Mouse (Mus musculus) lung, adult 2 months (tissue): ENCODE measurements around the gene Fat3. TPM values are rescaled to one million over a fixed set of nuclear protein-coding genes. Genes with fewer than 3 reads are reported as not detected.

Experiments used
- DNase-seq: peaks from one replicate; pipeline ENCODE4 v3.0.0; 2022
- H3K4me1 ChIP-seq: fragments of 200-500 bp; 2 replicates; pipeline ENCODE4 v1.6.1; 2011; ENCODE audit warnings: low read length; ENCODE audit not compliant: control insufficient read depth, insufficient read depth
- H3K4me3 ChIP-seq: fragments of 200-500 bp; replicated peaks from 2 replicates; pipeline ENCODE3; 2011; ENCODE audit warnings: low read depth, mild to moderate bottlenecking, control low read depth, low read length; ENCODE audit errors: extremely low read depth
- CTCF ChIP-seq: fragments of 200-500 bp; IDR thresholded peaks from 2 replicates; pipeline ENCODE4 v1.5.1; 2011; ENCODE audit warnings: mild to moderate bottlenecking, low read length, control low read depth; ENCODE audit not compliant: insufficient read depth
- POLR2A ChIP-seq: fragments of 200-500 bp; IDR thresholded peaks from 2 replicates; pipeline ENCODE4 v1.6.1; 2011; ENCODE audit warnings: low read depth, mild to moderate bottlenecking, control low read depth, low read length, borderline replicate concordance; ENCODE audit errors: extremely low read depth
- WGBS: fragments of 180-500 bp; shearing (Covaris S2); methylation state at CpG from one replicate; pipeline ENCODE4 v1.1.7; 2018; 5-methylcytosine and 5-hydroxymethylcytosine counted together
- polyA plus RNA-seq: library from polyadenylated mRNA; depleted of rRNA; stranded (reverse); fragments of >200 nt; gene quantifications from 2 replicates; pipeline ENCODE4 v1.2.3, GENCODE M21; 2012; rRNA removed

Gene Fat3
- polyA plus RNA-seq: 2.1 and 2.7 TPM in 2 replicates

DNA sequence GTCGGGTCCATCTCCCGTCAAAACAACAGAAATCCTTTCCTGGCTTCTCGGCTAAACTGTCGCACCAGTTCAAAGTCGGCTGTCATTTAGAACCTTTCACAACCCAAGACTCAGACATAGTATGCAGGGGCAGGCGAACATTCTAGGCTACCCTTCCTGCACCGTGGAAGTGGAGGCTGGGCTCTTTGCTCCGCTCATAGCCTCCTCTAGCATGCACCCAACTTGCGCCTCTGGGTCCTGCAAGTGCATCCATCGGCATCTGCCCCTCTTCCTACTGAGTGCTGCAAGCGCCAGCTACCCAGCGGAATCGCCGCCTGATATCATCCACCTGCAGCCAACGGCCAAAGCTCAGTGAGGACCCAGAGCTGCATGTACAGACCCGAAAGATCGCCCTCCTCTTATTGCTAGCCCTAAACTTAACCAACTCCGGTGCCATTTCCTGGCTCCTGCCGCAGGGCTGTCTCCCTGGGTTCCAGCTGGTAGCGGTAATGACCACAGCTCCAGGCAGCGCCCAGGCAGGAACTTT, at the start of gene Fat3:
Fat3 (minus strand) TSS at position 100 of the 526 bp plus-strand sequence.
- H3K4me1 ChIP-seq: no peaks in the 10 kb centered on the region; the same call in 1 of the 2 replicates
- peak; percentile 19 for DNase-seq
- TF ChIP-seq CTCF: no peak
- no peak for TF ChIP-seq POLR2A
- under 1% methylated on average over 21 of the region's 21 CpGs for WGBS
- peak within 1 kb of the TSS; percentile 48 for H3K4me3 ChIP-seq

DNA sequence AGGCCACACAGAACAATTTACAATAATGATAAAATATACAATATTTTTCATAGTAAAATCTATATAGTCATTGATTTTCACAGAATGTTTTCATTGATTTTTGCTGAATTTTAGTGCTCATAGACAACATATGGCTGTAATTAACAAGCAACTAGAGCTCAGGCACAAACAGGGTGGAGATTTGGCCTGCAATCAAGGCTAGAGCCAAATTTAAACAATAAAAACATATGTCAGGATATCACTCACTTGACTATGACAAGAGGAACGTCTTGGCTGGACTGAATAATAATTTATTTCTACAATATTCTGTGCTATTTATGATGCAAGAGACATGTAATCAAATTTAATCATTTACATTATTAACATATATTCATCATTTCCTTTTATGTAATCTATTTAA, 31.8 kb upstream of the Fat3 start:
- no peak for TF ChIP-seq CTCF
- no peak for TF ChIP-seq POLR2A
- no peaks in the 10 kb centered on the region for H3K4me1 ChIP-seq
- no peak overlapping the region for H3K4me3 ChIP-seq
- WGBS: 42% methylated on average over 1 of the region's 1 CpGs
- DNase-seq: no peak

- no peaks in the 10 kb centered on the region for H3K4me1 ChIP-seq
- TF ChIP-seq CTCF: no peak
- no peak for TF ChIP-seq POLR2A
- DNase-seq: no peak
- WGBS: 61% methylated on average over 1 of the region's 1 CpGs
- H3K4me3 ChIP-seq: no peak overlapping the region
Observed at GRCm38 (mm10) chr9:16517543-16517942, 16.5 kb upstream of the Fat3 start.

DNA sequence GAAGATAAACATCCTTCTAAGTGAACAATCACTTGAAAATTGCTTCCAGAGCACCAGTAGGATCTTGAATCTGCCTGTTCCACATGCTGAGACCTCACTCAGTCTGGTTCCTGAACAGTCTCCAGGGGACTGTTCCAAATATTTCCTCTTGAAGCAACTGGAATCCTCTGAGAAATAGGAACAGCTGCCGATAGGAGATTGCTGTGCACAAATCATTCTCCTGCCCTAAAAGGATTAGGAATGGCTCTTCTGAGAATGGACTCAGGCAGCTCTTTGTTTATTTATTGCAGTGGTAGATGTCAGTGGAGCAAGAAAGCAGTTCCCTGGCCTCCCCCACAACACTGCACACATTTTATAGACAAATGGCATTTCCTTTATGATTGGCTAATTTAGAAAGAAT, 10.9 kb upstream of the Fat3 start:
- DNase-seq: no peak
- no peak overlapping the region for H3K4me3 ChIP-seq
- H3K4me1 ChIP-seq: no peaks in the 10 kb centered on the region
- TF ChIP-seq CTCF: no peak
- TF ChIP-seq POLR2A: no peak
- WGBS: 43% methylated on average over 1 of the region's 1 CpGs

DNA sequence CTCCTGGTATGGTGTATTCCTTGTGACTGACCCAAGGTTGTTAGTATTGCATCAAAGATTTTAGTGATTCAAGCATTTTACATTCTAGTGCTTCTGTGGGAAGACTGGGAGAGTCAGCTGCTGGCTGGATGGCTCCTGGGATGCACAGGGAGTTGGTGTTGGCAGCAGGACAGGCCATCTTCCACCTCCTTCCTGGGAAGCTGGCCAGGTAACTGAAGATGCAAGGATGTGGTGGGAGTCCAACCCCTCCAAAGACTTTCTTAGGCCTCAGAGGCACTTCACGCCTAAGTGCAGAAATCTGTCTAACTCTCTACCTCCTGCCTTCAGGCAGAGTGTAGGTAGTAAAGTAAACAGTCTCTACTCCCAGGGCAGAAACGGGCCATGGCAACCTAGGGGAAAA, 2.7 kb upstream of the Fat3 start:
- Histone ChIP-seq H3K4me3 (no peak overlapping the region), H3K4me1 (no peaks in the 10 kb centered on the region; the same call in 1 of the 2 replicates)
- TF ChIP-seq CTCF (no peak), POLR2A (no peak)
- WGBS: 51% methylated on average over 2 of the region's 2 CpGs
- no peak for DNase-seq

DNA sequence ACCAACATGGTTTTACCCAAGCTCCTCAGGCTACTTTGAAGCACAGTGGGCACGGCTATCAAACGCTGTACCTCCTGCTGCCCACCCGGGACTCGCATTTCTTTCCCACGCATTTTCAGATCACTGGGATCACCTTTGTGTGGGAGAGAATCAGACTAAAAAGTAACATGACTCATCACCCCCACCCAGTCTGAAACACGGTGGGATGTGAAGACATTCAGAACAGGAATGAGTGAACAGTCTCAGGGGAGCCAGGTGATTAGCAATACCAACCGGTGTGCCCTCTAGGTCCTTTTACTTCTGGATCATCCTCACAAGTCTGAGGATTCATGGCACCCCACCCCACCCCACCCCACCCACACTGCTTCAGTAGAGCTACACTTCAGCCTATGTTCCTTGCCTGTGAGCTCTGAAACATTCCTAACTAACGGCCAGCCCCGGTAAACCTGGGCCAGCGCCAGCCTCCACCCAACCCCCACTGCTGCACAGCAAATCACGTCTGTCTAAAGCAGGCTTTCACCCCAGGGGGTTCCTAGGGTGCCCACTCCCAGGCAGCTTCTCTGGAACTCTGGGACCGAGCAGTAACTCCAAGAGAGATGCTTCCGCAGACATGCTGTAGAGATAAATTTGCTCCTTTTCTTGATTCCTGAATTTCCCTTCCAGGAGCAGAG, 1.7 kb upstream of the Fat3 start:
- WGBS: 23% methylated on average over 13 of the region's 13 CpGs
- DNase-seq: no peak
- Histone ChIP-seq H3K4me1 (no peaks in the 10 kb centered on the region; the same call in 1 of the 2 replicates), H3K4me3 (no peak overlapping the region)
- TF ChIP-seq CTCF (no peak), POLR2A (no peak)

DNA sequence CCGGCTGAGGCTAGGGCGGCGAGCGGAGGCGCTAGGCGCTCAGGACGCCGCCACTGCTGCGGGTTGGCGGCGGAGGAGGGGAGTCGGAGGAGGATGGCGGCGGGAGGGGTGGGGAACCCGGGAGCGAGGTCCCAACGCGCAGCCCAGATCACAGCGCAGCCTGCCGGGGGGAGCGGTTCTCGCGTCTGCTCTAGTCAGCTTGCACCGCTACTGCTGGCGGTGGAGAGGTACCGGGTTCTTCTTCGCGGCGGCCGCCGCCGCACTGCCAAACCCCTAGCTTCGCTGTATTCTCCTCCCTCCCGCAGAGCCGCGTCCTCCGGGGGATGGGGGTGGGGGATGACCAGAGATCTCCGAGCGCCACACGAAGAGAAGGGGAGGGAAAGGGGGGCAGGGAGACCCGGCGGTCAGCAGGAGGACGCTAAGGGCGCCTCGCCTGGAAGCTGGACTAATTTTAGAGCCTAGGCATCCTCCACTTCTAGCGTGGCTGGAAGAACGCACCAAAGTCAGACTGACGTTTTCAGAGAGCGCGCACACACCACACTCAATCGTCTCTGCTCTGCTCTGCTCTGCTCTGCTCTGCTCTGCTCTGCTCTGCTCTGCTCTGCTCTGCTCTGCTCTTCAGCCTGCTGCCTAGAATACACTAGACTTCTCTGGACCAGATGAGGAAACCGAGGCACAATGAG, 1.0 kb upstream of the Fat3 start:
- under 1% methylated on average over 46 of the region's 52 CpGs for WGBS
- Histone ChIP-seq H3K4me3 (peak overlapping the region; percentile 48), H3K4me1 (no peaks in the 10 kb centered on the region; the same call in 1 of the 2 replicates)
- no peak for DNase-seq
- no peak for TF ChIP-seq POLR2A
- no peak for TF ChIP-seq CTCF

DNA sequence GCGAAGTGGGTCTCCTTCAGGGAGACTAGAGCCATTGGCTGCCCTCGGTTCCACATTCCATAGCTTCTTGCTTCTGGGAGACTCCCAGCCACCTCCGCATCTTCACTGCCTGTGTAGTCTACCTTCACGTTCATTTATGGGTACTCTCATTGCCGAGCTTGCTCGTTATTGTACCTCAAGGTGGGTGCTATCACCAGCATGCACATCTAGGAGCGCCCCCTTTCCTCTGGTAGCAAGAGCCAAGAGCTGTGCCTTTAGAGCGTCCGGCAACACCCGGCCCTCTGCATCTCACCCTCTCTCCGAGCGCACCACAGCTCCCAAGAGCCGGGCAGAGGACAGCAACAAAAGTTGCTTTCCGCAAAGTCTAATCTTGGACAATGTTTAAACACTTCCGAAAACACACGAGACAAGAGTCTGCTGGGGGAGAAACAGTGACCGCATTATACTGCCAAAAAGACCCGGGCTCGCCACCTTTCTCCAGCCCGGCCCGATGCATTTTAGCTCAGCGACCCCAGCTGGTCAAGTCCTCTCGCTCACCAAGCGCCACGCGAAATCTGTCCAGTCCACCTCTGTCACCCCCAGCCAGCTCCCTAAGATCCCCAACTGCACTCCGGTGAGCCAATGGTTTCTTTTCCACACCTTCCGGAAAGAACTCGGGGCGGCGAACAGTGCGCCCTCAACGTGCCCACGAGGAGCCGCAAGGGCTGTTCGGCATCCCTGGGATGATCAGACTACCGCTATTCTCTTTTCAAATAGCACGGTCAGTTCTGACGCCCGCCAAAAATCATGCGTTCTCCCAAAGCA, 501 bp downstream of the Fat3 start:
- peak overlapping the region; percentile 46 for H3K4me3 ChIP-seq
- under 1% methylated on average over 41 of the region's 41 CpGs for WGBS
- TF ChIP-seq CTCF (no peak), POLR2A (no peak)
- DNase-seq: peak; percentile 31
- no peaks in the 10 kb centered on the region; the same call in 1 of the 2 replicates for H3K4me1 ChIP-seq

- 2% methylated on average over 35 of the region's 35 CpGs for WGBS
- H3K4me3 ChIP-seq: peak overlapping the region; percentile 46
- peak; percentile 28 for DNase-seq
- H3K4me1 ChIP-seq: no peaks in the 10 kb centered on the region; the same call in 1 of the 2 replicates
- TF ChIP-seq CTCF: no peak
Observed at GRCm38 (mm10) chr9:16499621-16500381, 1.3 kb downstream of the Fat3 start.
